Mouse (Mus musculus) thymus, adult 2 months (tissue): ENCODE results near the gene Map7.

Experiments
- CTCF ChIP-seq: fragments of 200-500 bp; IDR thresholded peaks from 2 replicates; pipeline ENCODE4 v1.5.1; 2012; ENCODE audit warnings: mild to moderate bottlenecking, control low read depth, low read length, moderate library complexity, borderline replicate concordance; ENCODE audit not compliant: control insufficient read depth, poor library complexity, insufficient read depth; ENCODE audit errors: extremely low read depth
- POLR2A ChIP-seq: fragments of 200-500 bp; IDR thresholded peaks from 2 replicates; pipeline ENCODE4 v1.6.1; 2012; ENCODE audit warnings: mild to moderate bottlenecking, low read length, control low read depth, moderate library complexity; ENCODE audit not compliant: control insufficient read depth, poor library complexity, insufficient read depth; ENCODE audit errors: extremely low read depth

GRCm38 (mm10) chr10:20112026-20112973 lies 36.0 kb upstream of the Map7 start:
- no peak for TF ChIP-seq CTCF
- TF ChIP-seq POLR2A = no peak
